In the genomic region with DNA sequence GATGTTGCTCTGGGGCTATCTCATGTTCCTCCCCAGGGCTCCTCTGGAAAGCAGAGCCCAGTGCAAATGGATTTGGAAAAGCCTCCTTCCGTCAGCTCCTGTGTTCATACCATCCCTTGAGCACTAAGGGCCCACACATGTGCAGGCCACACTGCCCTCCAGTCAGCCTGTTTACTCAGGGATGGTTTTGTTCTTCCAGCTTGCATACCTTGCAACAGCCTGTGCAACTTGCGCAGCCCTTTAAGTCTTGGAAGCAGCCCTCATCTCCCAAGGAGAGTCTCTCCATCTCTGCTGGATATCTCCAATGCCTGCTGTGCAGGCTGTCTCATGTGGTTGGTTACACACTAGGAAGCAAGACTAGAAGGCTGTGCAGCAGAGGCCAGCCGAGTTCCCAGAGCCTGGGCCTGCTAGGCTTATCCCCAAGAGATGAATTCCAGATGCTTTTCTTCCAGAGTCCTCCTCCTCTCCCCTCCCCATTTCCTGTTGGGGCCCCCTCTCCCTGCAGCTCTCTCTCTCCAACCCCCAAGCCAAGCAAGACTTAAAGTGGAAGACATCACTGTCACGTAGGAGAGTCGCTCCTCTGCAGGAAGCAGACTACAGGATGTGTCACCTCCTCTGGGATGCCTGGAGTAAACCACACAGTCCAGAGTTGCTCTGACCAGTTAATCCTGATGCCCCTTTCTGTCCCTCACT, we compare ENCODE assay signal across 7 mouse cellular contexts. TPM values are rescaled to one million over a fixed set of nuclear protein-coding genes. Genes with fewer than 3 reads are reported as not detected.
A peak's percentile ranks its signal among the peaks of the same experiment; 100 is the strongest.
DNase-seq lines count a peak whose midpoint lies in the region; ATAC-seq lines count a peak whose summit lies in the region.

No protein-coding gene starts in this region.

- WGBS in embryonic facial prominence, embryonic 14.5 days: 18% methylated on average over 5 of the region's 5 CpGs
- 53% methylated on average over 5 of the region's 5 CpGs for WGBS in hindbrain, embryonic 14.5 days
- WGBS in liver, embryonic 11.5 days: 35% methylated on average over 5 of the region's 5 CpGs

- peaks cover 41% of the 10 kb centered on the region for H3K4me1 ChIP-seq in embryonic facial prominence, embryonic 14.5 days (ENCODE audit: control insufficient read depth, insufficient read depth, low read length)
- H3K4me1 ChIP-seq in hindbrain, embryonic 14.5 days (replicated peaks; ENCODE audit: control insufficient read depth, insufficient read depth, low read length): no peaks in the 10 kb centered on the region
- peaks cover 11% of the 10 kb centered on the region for H3K4me1 ChIP-seq in liver, embryonic 11.5 days (replicated peaks; ENCODE audit: control insufficient read depth, insufficient read depth, low read length)

- H3K4me3 ChIP-seq in embryonic facial prominence, embryonic 14.5 days (ENCODE audit: low read depth, low read length): no peak overlapping the region
- no peak overlapping the region for H3K4me3 ChIP-seq in hindbrain, embryonic 14.5 days (replicated peaks; ENCODE audit: low read length)
- H3K4me3 ChIP-seq in liver, embryonic 11.5 days (ENCODE audit: low read depth, low read length): no peak overlapping the region

- no peaks in the 10 kb centered on the region for H3K36me3 ChIP-seq in embryonic facial prominence, embryonic 14.5 days (ENCODE audit: control insufficient read depth, insufficient read depth, low read length)
- no peaks in the 10 kb centered on the region for H3K36me3 ChIP-seq in hindbrain, embryonic 14.5 days (replicated peaks; ENCODE audit: control insufficient read depth, insufficient read depth)
- H3K36me3 ChIP-seq in liver, embryonic 11.5 days (ENCODE audit: control insufficient read depth, insufficient read depth, low read length): no peaks in the 10 kb centered on the region

- no peak overlapping the region for H3K9ac ChIP-seq in embryonic facial prominence, embryonic 14.5 days (ENCODE audit: low read depth, low read length)
- no peak overlapping the region for H3K9ac ChIP-seq in hindbrain, embryonic 14.5 days
- no peak overlapping the region for H3K9ac ChIP-seq in liver, embryonic 11.5 days (ENCODE audit: low read depth, low read length)

- DNase-seq in adipocyte (ENCODE audit: low spot score): peak; percentile 29
- peak; percentile 94 for DNase-seq in embryonic facial prominence, embryonic 14.5 days (ENCODE audit: low spot score)
- no peak for DNase-seq in hindbrain, embryonic 14.5 days (ENCODE audit: low spot score)
- peak; percentile 57 for DNase-seq in liver, embryonic 11.5 days (ENCODE audit: low spot score)
- peak; percentile 81 for DNase-seq in yolk sac, embryonic 10.5 days (ENCODE audit: low spot score)

- 0 out of 2 replicates have a peak overlapping the region, but pooled peaks have one; percentile 0 for H3K4me2 ChIP-seq in embryonic facial prominence, embryonic 14.5 days (ENCODE audit: low read depth, low read length)
- no peak overlapping the region for H3K4me2 ChIP-seq in hindbrain, embryonic 14.5 days (replicated peaks)
- 0 out of 2 replicates have a peak overlapping the region, but pooled peaks have one; percentile 9 for H3K4me2 ChIP-seq in liver, embryonic 11.5 days

- H3K27me3 ChIP-seq in embryonic facial prominence, embryonic 14.5 days (replicated peaks; ENCODE audit: control insufficient read depth, insufficient read depth, low read length): no peaks in the 10 kb centered on the region
- no peaks in the 10 kb centered on the region for H3K27me3 ChIP-seq in hindbrain, embryonic 14.5 days (ENCODE audit: control insufficient read depth, insufficient read depth, low read length)
- H3K27me3 ChIP-seq in liver, embryonic 11.5 days (replicated peaks; ENCODE audit: control insufficient read depth, insufficient read depth, low read length): no peaks in the 10 kb centered on the region

- peak overlapping the region; percentile 92 for H3K27ac ChIP-seq in embryonic facial prominence, embryonic 14.5 days (replicated peaks; ENCODE audit: low read depth, low read length)
- H3K27ac ChIP-seq in hindbrain, embryonic 14.5 days: 0 out of 2 replicates have a peak overlapping the region, but pooled peaks have one; percentile 36
- peak overlapping the region; percentile 84 for H3K27ac ChIP-seq in liver, embryonic 11.5 days (ENCODE audit: low read depth, low read length)

- peak; percentile 87 for ATAC-seq in embryonic facial prominence, embryonic 14.5 days (ENCODE audit: low read depth)
- no peak for ATAC-seq in hindbrain, embryonic 14.5 days (ENCODE audit: low FRiP score)
- peak; percentile 74 for ATAC-seq in liver, embryonic 11.5 days (replicated peaks; ENCODE audit: low FRiP score)
- ATAC-seq in erythroblast, adult 5-6 weeks (replicated peaks; ENCODE audit: low FRiP score, poor library complexity, severe bottlenecking): no peak
- ATAC-seq in megakaryocyte-erythroid progenitor cell, adult 5-6 weeks (replicated peaks; ENCODE audit: low FRiP score, low TSS enrichment, poor library complexity, severe bottlenecking): no peak

- no peaks in the 10 kb centered on the region for H3K9me3 ChIP-seq in embryonic facial prominence, embryonic 14.5 days (ENCODE audit: control insufficient read depth, low read length)
- H3K9me3 ChIP-seq in hindbrain, embryonic 14.5 days (ENCODE audit: control insufficient read depth, low read length): no peaks in the 10 kb centered on the region
- H3K9me3 ChIP-seq in liver, embryonic 11.5 days (ENCODE audit: control insufficient read depth, low read length): no peaks in the 10 kb centered on the region

RNA-seq across cellular contexts. Expression of gene Sowahb, which starts 47.2 kb away (rescaled TPM):
- 0.50 and 0.76 TPM in 2 replicates for polyA plus RNA-seq in embryonic facial prominence, embryonic 14.5 days (2014; fragmentation: Nextera tagmentation; extraction: Ambion mirVana)
- polyA plus RNA-seq in hindbrain, embryonic 14.5 days (2014; fragmentation: Nextera tagmentation; extraction: Ambion mirVana): not detected in 2 replicates
- 0.44 and 0.51 TPM in 2 replicates for polyA plus RNA-seq in liver, embryonic 11.5 days (2014; fragmentation: Nextera tagmentation; extraction: Ambion mirVana)
- not detected in 2 replicates for total RNA-seq in erythroblast, adult 5-6 weeks (2015; ENCODE audit: low replicate concordance)
- not detected in 2 replicates for total RNA-seq in erythroblast, adult 5-6 weeks (2017; ENCODE audit: low replicate concordance)
- total RNA-seq in megakaryocyte-erythroid progenitor cell, adult 5-6 weeks (2014; fragmentation: Nextera tagmentation): not detected in 2 replicates
- total RNA-seq in megakaryocyte-erythroid progenitor cell, adult 5-6 weeks (2017): not detected in 2 replicates

Comparison
In these comparisons a context has a peak if more than half of its experiments do, and no peak if none do; other contexts are left out.
1. ATAC-seq: peak in embryonic facial prominence, embryonic 14.5 days (single experiment) and liver, embryonic 11.5 days (single experiment); none in hindbrain, embryonic 14.5 days (single experiment), erythroblast, adult 5-6 weeks (single experiment) and megakaryocyte-erythroid progenitor cell, adult 5-6 weeks (single experiment).
2. H3K27ac ChIP-seq: peak in every context shown above with its lines; median percentile 92 in embryonic facial prominence, embryonic 14.5 days; 84 in liver, embryonic 11.5 days; 36 in hindbrain, embryonic 14.5 days.